Mouse (Mus musculus) gastrocnemius, adult 8-10 months (tissue): ENCODE measurements around the gene Sfrp4. TPM values are rescaled to one million over a fixed set of nuclear protein-coding genes. Genes with fewer than 3 reads are reported as not detected.
"Not testable (repeated sequence)": the region's sequence is repeated elsewhere in the genome, so short reads cannot be mapped to it uniquely, and the experiment has no call there.

Experiments
- DNase-seq, 2 experiments: peaks; one replicate each; pipeline ENCODE4 v3.0.0; 2022; ENCODE audit warnings: low spot score in 2 of 2
- total RNA-seq, 4 experiments: library from RNA; stranded (reverse); gene quantifications; 2 replicates each; pipeline ENCODE4 v1.2.4; 2022

Sfrp4 gene
- 1 to 10 TPM in 3 of 4 experiments, under 1 TPM in 1; 0.63 to 2.2 (median 2.1) TPM for total RNA-seq

GRCm38 (mm10) chr13:19622573-19623227 lies at the start of gene Sfrp4:
Gene Sfrp4 (plus strand): TSS chr13:19623104.
- DNase-seq, result peak; percentile 10 to 42

- not testable (repeated sequence) for DNase-seq
Measured at GRCm38 (mm10) chr13:19574723-19575122, 48.2 kb upstream of the Sfrp4 start.

GRCm38 (mm10) chr13:19575947-19576346 lies 47.0 kb upstream of the Sfrp4 start:
- DNase-seq, result no peak

GRCm38 (mm10) chr13:19590996-19591759 lies 31.7 kb upstream of the Sfrp4 start:
- no peak for DNase-seq

- DNase-seq, result no peak
Measured at GRCm38 (mm10) chr13:19595141-19595540, 27.8 kb upstream of the Sfrp4 start.

- DNase-seq, result no peak
Measured at GRCm38 (mm10) chr13:19599242-19599641, 23.7 kb upstream of the Sfrp4 start.

GRCm38 (mm10) chr13:19602531-19602930 lies 20.4 kb upstream of the Sfrp4 start:
- no peak for DNase-seq

- no peak for DNase-seq
Measured at GRCm38 (mm10) chr13:19603719-19604118, 19.2 kb upstream of the Sfrp4 start.

- DNase-seq, result no peak
Measured at GRCm38 (mm10) chr13:19604916-19605315, 18.0 kb upstream of the Sfrp4 start.

GRCm38 (mm10) chr13:19608120-19608519 lies 14.8 kb upstream of the Sfrp4 start:
- DNase-seq, result no peak

- DNase-seq, result no peak
Measured at GRCm38 (mm10) chr13:19612348-19612747, 10.6 kb upstream of the Sfrp4 start.

GRCm38 (mm10) chr13:19612963-19613362 lies 9.9 kb upstream of the Sfrp4 start:
- no peak for DNase-seq

GRCm38 (mm10) chr13:19613426-19613825 lies 9.5 kb upstream of the Sfrp4 start:
- DNase-seq, result no peak

- DNase-seq, result no peak
Measured at GRCm38 (mm10) chr13:19614311-19614710, 8.6 kb upstream of the Sfrp4 start.

- DNase-seq, result peak in 1 of 2 experiments; percentile 28
Measured at GRCm38 (mm10) chr13:19618081-19618480, 4.8 kb upstream of the Sfrp4 start.

- DNase-seq, result peak in 1 of 2 experiments; percentile 4
Measured at GRCm38 (mm10) chr13:19618841-19619215, 4.1 kb upstream of the Sfrp4 start.

GRCm38 (mm10) chr13:19619216-19619927 lies 3.5 kb upstream of the Sfrp4 start, which contains the start of gene Epdr1:
Gene Epdr1 (minus strand): TSS chr13:19619927.
- DNase-seq, result peak; percentile 18 to 46

- no peak for DNase-seq
Measured at GRCm38 (mm10) chr13:19623228-19623905, 463 bp downstream of the Sfrp4 start.

GRCm38 (mm10) chr13:19624632-19625320 lies 1.9 kb downstream of the Sfrp4 start:
- no peak for DNase-seq

- DNase-seq, result no peak
Measured at GRCm38 (mm10) chr13:19626473-19626872, 3.6 kb downstream of the Sfrp4 start.
